Mouse (Mus musculus): ENCODE data around the gene Rgs1. TPM values are rescaled to one million over a fixed set of nuclear protein-coding genes. Genes with fewer than 3 reads are reported as not detected.

Rgs1 gene
- 3.6 and 12.2 TPM in 2 replicates for total RNA-seq (2015; ENCODE audit: low replicate concordance)
- total RNA-seq (2017; ENCODE audit: low replicate concordance): 5.8 and 7.2 TPM in 2 replicates

- ATAC-seq (replicated peaks; ENCODE audit: low FRiP score, poor library complexity, severe bottlenecking): no peak
Measured at GRCm38 (mm10) chr1:144248923-144249322, at the start of gene Rgs1. Gene Rgs1, minus strand, starts transcription at chr1:144249242.

GRCm38 (mm10) chr1:144283020-144284014 is 34.3 kb upstream of the Rgs1 start:
- ATAC-seq (replicated peaks; ENCODE audit: low FRiP score, poor library complexity, severe bottlenecking): no peak

- no peak for ATAC-seq (replicated peaks; ENCODE audit: low FRiP score, poor library complexity, severe bottlenecking)
Measured at GRCm38 (mm10) chr1:144280056-144280455, 31.0 kb upstream of the Rgs1 start.

GRCm38 (mm10) chr1:144272991-144273390 is 23.9 kb upstream of the Rgs1 start:
- ATAC-seq (replicated peaks; ENCODE audit: low FRiP score, poor library complexity, severe bottlenecking): no peak

GRCm38 (mm10) chr1:144269112-144269511 is 20.1 kb upstream of the Rgs1 start:
- ATAC-seq (replicated peaks; ENCODE audit: low FRiP score, poor library complexity, severe bottlenecking): no peak

GRCm38 (mm10) chr1:144267471-144268470 is 18.7 kb upstream of the Rgs1 start:
- no peak for ATAC-seq (replicated peaks; ENCODE audit: low FRiP score, poor library complexity, severe bottlenecking)

GRCm38 (mm10) chr1:144264000-144264399 is 15.0 kb upstream of the Rgs1 start:
- no peak for ATAC-seq (replicated peaks; ENCODE audit: low FRiP score, poor library complexity, severe bottlenecking)

- ATAC-seq (replicated peaks; ENCODE audit: low FRiP score, poor library complexity, severe bottlenecking): no peak
Measured at GRCm38 (mm10) chr1:144262008-144262407, 13.0 kb upstream of the Rgs1 start.

GRCm38 (mm10) chr1:144258779-144259178 is 9.7 kb upstream of the Rgs1 start:
- ATAC-seq (replicated peaks; ENCODE audit: low FRiP score, poor library complexity, severe bottlenecking): no peak

- ATAC-seq (replicated peaks; ENCODE audit: low FRiP score, poor library complexity, severe bottlenecking): no peak
Measured at GRCm38 (mm10) chr1:144256556-144257331, 7.7 kb upstream of the Rgs1 start.

- no peak for ATAC-seq (replicated peaks; ENCODE audit: low FRiP score, poor library complexity, severe bottlenecking)
Measured at GRCm38 (mm10) chr1:144248206-144248605, 836 bp downstream of the Rgs1 start.

- ATAC-seq (replicated peaks; ENCODE audit: low FRiP score, poor library complexity, severe bottlenecking): no peak
Measured at GRCm38 (mm10) chr1:144247382-144247781, 1.7 kb downstream of the Rgs1 start.

GRCm38 (mm10) chr1:144243511-144243910 is 5.5 kb downstream of the Rgs1 start:
- ATAC-seq (replicated peaks; ENCODE audit: low FRiP score, poor library complexity, severe bottlenecking): no peak

- ATAC-seq (replicated peaks; ENCODE audit: low FRiP score, poor library complexity, severe bottlenecking): no peak
Measured at GRCm38 (mm10) chr1:144239195-144239594, 9.8 kb downstream of the Rgs1 start.

GRCm38 (mm10) chr1:144215230-144215629 is 33.8 kb downstream of the Rgs1 start:
- no peak for ATAC-seq (replicated peaks; ENCODE audit: low FRiP score, poor library complexity, severe bottlenecking)

- ATAC-seq (replicated peaks; ENCODE audit: low FRiP score, poor library complexity, severe bottlenecking): no peak
Measured at GRCm38 (mm10) chr1:144210912-144211311, 38.1 kb downstream of the Rgs1 start.

GRCm38 (mm10) chr1:144206281-144207061 is 42.6 kb downstream of the Rgs1 start:
- ATAC-seq (replicated peaks; ENCODE audit: low FRiP score, poor library complexity, severe bottlenecking): no peak

GRCm38 (mm10) chr1:144204766-144205165 is 44.3 kb downstream of the Rgs1 start:
- no peak for ATAC-seq (replicated peaks; ENCODE audit: low FRiP score, poor library complexity, severe bottlenecking)

- ATAC-seq (replicated peaks; ENCODE audit: low FRiP score, poor library complexity, severe bottlenecking): no peak
Measured at GRCm38 (mm10) chr1:144202939-144203338, 46.1 kb downstream of the Rgs1 start.

All from erythroid progenitor cell, adult 5-6 weeks (primary cell).